Mouse (Mus musculus) liver, embryonic 14.5 days (tissue): Measurements from ENCODE around the gene Nup188. TPM values are rescaled to one million over a fixed set of nuclear protein-coding genes. Genes with fewer than 3 reads are reported as not detected.

ENCODE experiments used
- ATAC-seq: fragments of 200-750 bp; cut with Nextera tagmentation; 2 replicates; pipeline ENCODE4 v1.8.0; 2017; ENCODE audit warnings: moderate number of reproducible peaks, mild to moderate bottlenecking, moderate library complexity; ENCODE audit not compliant: insufficient read depth
- DNase-seq, 3 experiments: peaks; one replicate each; pipeline ENCODE4 v3.0.0-alpha.2; 2012 to 2013; ENCODE audit warnings: low read depth in 3 of 3, low spot score in 3 of 3
- H3K27ac ChIP-seq: fragments of 300-500 bp; sonication (generic); 2 replicates; pipeline ENCODE4 v1.5.1; 2014; ENCODE audit warnings: moderate library complexity, mild to moderate bottlenecking, control low read depth, inconsistent platforms
- H3K27me3 ChIP-seq: fragments of 300-500 bp; sonication (generic); 2 replicates; pipeline ENCODE4 v1.6.1; 2014; ENCODE audit warnings: mild to moderate bottlenecking, low read length, moderate library complexity; ENCODE audit not compliant: control insufficient read depth, insufficient read depth
- H3K36me3 ChIP-seq: fragments of 300-500 bp; sonication (generic); replicated peaks from 2 replicates; pipeline ENCODE4 v1.6.1; 2014; ENCODE audit warnings: low read depth; ENCODE audit not compliant: control insufficient read depth, insufficient read depth
- H3K4me1 ChIP-seq, 2 experiments: fragments of 200-500 bp in 1 of 2; fragments of 300-500 bp in 1 of 2; sonication (generic) in 1 of 2; replicated peaks; 2 replicates each; pipeline ENCODE4 v1.6.1; 2012 to 2014; ENCODE audit warnings: antibody characterized with exemption in 1 of 2, inconsistent platforms in 1 of 2, low read length in 1 of 2; ENCODE audit not compliant: control insufficient read depth in 2 of 2, insufficient read depth in 2 of 2
- H3K4me2 ChIP-seq: fragments of 300-500 bp; sonication (generic); 2 replicates; pipeline ENCODE4 v1.6.1; 2014; ENCODE audit warnings: low read depth, mild to moderate bottlenecking, control low read depth, moderate library complexity
- H3K4me3 ChIP-seq, 2 experiments: fragments of 200-500 bp in 1 of 2; fragments of 300-500 bp in 1 of 2; sonication (generic) in 1 of 2; 2 replicates each; pipeline ENCODE4 v1.5.1; 2012 to 2014; ENCODE audit warnings: low read depth in 2 of 2, low read length in 2 of 2, mild to moderate bottlenecking in 2 of 2, control low read depth in 1 of 2, inconsistent platforms in 1 of 2, moderate library complexity in 1 of 2; ENCODE audit not compliant: insufficient read depth in 1 of 2
- H3K9ac ChIP-seq: fragments of 300-500 bp; sonication (generic); replicated peaks from 2 replicates; pipeline ENCODE4 v1.6.1; 2014; ENCODE audit warnings: mild to moderate bottlenecking, control low read depth, moderate library complexity
- H3K9me3 ChIP-seq: fragments of 300-500 bp; sonication (generic); 2 replicates; pipeline ENCODE4 v1.6.1; 2016; ENCODE audit warnings: low read length, mixed read lengths; ENCODE audit not compliant: control insufficient read depth
- CTCF ChIP-seq: IDR thresholded peaks from 2 replicates; pipeline ENCODE4 v1.5.1; 2016; ENCODE audit warnings: antibody characterized with exemption, low read depth, control low read depth
- EP300 ChIP-seq: IDR thresholded peaks from 2 replicates; pipeline ENCODE4 v1.6.1; 2016; ENCODE audit warnings: antibody characterized with exemption, low read depth
- WGBS: fragments of 180-500 bp; shearing (Covaris S2); extraction: QIAGEN DNeasy Blood & Tissue Kit; methylation state at CpG from one replicate; pipeline ENCODE4 v1.1.7; 2014; ENCODE audit not compliant: insufficient replicate concordance; 5-methylcytosine and 5-hydroxymethylcytosine counted together
- polyA plus RNA-seq, 2 experiments: library from polyadenylated mRNA; depleted of rRNA in 1 of 2; stranded (reverse) in 1 of 2; unstranded in 1 of 2; fragments of >200 nt; fragmentation: Nextera tagmentation in 1 of 2; extraction: Ambion mirVana in 1 of 2; gene quantifications; 2 replicates each; pipeline versions ENCODE4 v1.2.1 to v1.2.3; 2012 to 2014

Gene Nup188
- polyA plus RNA-seq, 2 experiments = 16.1 to 19.1 TPM

GRCm38 (mm10) chr2:30371544-30371943 is 85.3 kb downstream of the Nup188 start:
- H3K9ac ChIP-seq = no peak overlapping the region
- no peak overlapping the region for H3K4me3 ChIP-seq
- no peak for DNase-seq
- H3K27me3 ChIP-seq = no peaks in the 10 kb centered on the region
- TF ChIP-seq EP300 = no peak
- H3K36me3 ChIP-seq = peaks cover 26% of the 10 kb centered on the region
- H3K4me1 ChIP-seq = no peaks in the 10 kb centered on the region
- H3K9me3 ChIP-seq = no peaks in the 10 kb centered on the region
- no peak for ATAC-seq
- no peak overlapping the region for H3K4me2 ChIP-seq
- no peak overlapping the region for H3K27ac ChIP-seq
- 84% methylated on average over 8 of the region's 8 CpGs for WGBS

GRCm38 (mm10) chr2:30372726-30373125 is 86.5 kb downstream of the Nup188 start:
- no peak overlapping the region for H3K4me3 ChIP-seq
- no peak overlapping the region for H3K27ac ChIP-seq
- no peak overlapping the region for H3K9ac ChIP-seq
- peaks cover 28% of the 10 kb centered on the region for H3K36me3 ChIP-seq
- no peak for DNase-seq
- TF ChIP-seq EP300 (no peak), CTCF (no peak)
- H3K4me2 ChIP-seq = no peak overlapping the region
- ATAC-seq = no peak
- 87% methylated on average over 5 of the region's 5 CpGs for WGBS
- H3K9me3 ChIP-seq = no peaks in the 10 kb centered on the region
- H3K4me1 ChIP-seq = no peaks in the 10 kb centered on the region
- H3K27me3 ChIP-seq = no peaks in the 10 kb centered on the region

GRCm38 (mm10) chr2:30375893-30376292 is 89.7 kb downstream of the Nup188 start:
- Histone ChIP-seq H3K9me3 (no peaks in the 10 kb centered on the region), H3K4me1 (peaks cover 5 to 18% of the 10 kb centered on the region in 2 experiments), H3K4me2 (no peak overlapping the region), H3K9ac (no peak overlapping the region), H3K27ac (no peak overlapping the region), H3K4me3 (no peak overlapping the region), H3K36me3 (peaks cover 24% of the 10 kb centered on the region), H3K27me3 (no peaks in the 10 kb centered on the region)
- TF ChIP-seq CTCF = no peak
- TF ChIP-seq EP300 = no peak
- no peak for DNase-seq
- no peak for ATAC-seq
- 76% methylated on average over 10 of the region's 10 CpGs for WGBS

- peak; percentile 47 for TF ChIP-seq CTCF
- no peak for TF ChIP-seq EP300
- Histone ChIP-seq H3K4me1 (peaks cover 8 to 23% of the 10 kb centered on the region in 2 experiments), H3K4me2 (no peak overlapping the region), H3K9me3 (no peaks in the 10 kb centered on the region), H3K27me3 (no peaks in the 10 kb centered on the region), H3K36me3 (peaks cover 16% of the 10 kb centered on the region), H3K4me3 (no peak overlapping the region), H3K27ac (no peak overlapping the region), H3K9ac (no peak overlapping the region)
- DNase-seq = no peak
- 74% methylated on average over 5 of the region's 5 CpGs for WGBS
- ATAC-seq = no peak
These were observed 91.5 kb downstream of the Nup188 start for GRCm38 (mm10) chr2:30377721-30378120.

GRCm38 (mm10) chr2:30379307-30379706 is 93.1 kb downstream of the Nup188 start:
- peak; percentile 38; the same call in 1 of the 2 replicates for ATAC-seq
- no peak overlapping the region for H3K4me2 ChIP-seq
- H3K4me1 ChIP-seq = peaks cover 8 to 23% of the 10 kb centered on the region in 2 experiments
- H3K27ac ChIP-seq = peak overlapping the region; percentile 24; the same call in 1 of the 2 replicates
- H3K4me3 ChIP-seq = no peak overlapping the region
- 66% methylated on average over 7 of the region's 7 CpGs for WGBS
- H3K9ac ChIP-seq = no peak overlapping the region
- peaks cover 6% of the 10 kb centered on the region for H3K36me3 ChIP-seq
- H3K9me3 ChIP-seq = no peaks in the 10 kb centered on the region
- DNase-seq = no peak
- no peak for TF ChIP-seq CTCF
- TF ChIP-seq EP300 = 0 out of 2 replicates have a peak, but pooled peaks have one; percentile 38
- H3K27me3 ChIP-seq = no peaks in the 10 kb centered on the region
